ENCODE assay signal across 8 mouse cellular contexts in genomic region chr5:123245518-123245917, GRCm38 (mm10). TPM values are rescaled to one million over a fixed set of nuclear protein-coding genes. Genes with fewer than 3 reads are reported as not detected.
DNase-seq lines count a peak whose midpoint lies in the region; ATAC-seq and TF ChIP-seq lines count a peak whose summit lies in the region.

No protein-coding gene starts in this region.

- no peak overlapping the region for H3K4me3 ChIP-seq in left cerebral cortex, adult 2 months

- TF ChIP-seq CTCF in left cerebral cortex, adult 2 months (IDR thresholded peaks at IDR 0.05): peak; percentile 75
- peak; percentile 84 for TF ChIP-seq CTCF in brain, embryonic 14.5 days (IDR thresholded peaks at IDR 0.05; ENCODE audit: borderline replicate concordance, extremely low read depth, insufficient read depth, insufficient read length)

- peak in 1 of 2 experiments; percentile 55 for DNase-seq in left cerebral cortex, adult 2 months (ENCODE audit: extremely low spot score in 1 of 2, low spot score in 2 of 2)
- DNase-seq in left cerebral cortex, postnatal 36 days (ENCODE audit: low spot score in 2 of 2): no peak
- peak; percentile 63 for DNase-seq in ES-CJ7 (ENCODE audit: low read depth, low spot score)
- peak; percentile 70 for DNase-seq in brain, embryonic 14.5 days (ENCODE audit: low read depth)
- DNase-seq in fibroblast of lung, adult 2 months (ENCODE audit: low read depth): peak; percentile 32
- DNase-seq in kidney, postnatal 10 days: peak; percentile 69

- TF ChIP-seq POLR2A in brain, embryonic 14.5 days (IDR thresholded peaks at IDR 0.05; ENCODE audit: borderline replicate concordance, extremely low read depth, insufficient read depth, insufficient read length, poor library complexity, severe bottlenecking): no peak

- intact Hi-C loops in left cerebral cortex, adult 2 months (cut with DNase I): no loop called here
- intact Hi-C loops in left cerebral cortex, postnatal 36 days (cut with DNase I): no loop called here

- no peak overlapping the region for H3K27ac ChIP-seq in left cerebral cortex, adult 2 months

- 0 out of 2 replicates have a peak, but pooled peaks have one; percentile 36 for ATAC-seq in megakaryocyte-erythroid progenitor cell, adult 5-6 weeks (replicated peaks; ENCODE audit: low FRiP score, low TSS enrichment, poor library complexity, severe bottlenecking)
- no peak for ATAC-seq in activated CD4-positive, CD25-positive, alpha-beta regulatory T cell, adult 4 months

RNA-seq across cellular contexts. Expression of gene Wdr66, which starts 6.4 kb away (rescaled TPM):
- 1 to 10 TPM; 6.0 to 6.2 TPM for total RNA-seq in left cerebral cortex, adult 2 months (2021)
- total RNA-seq in left cerebral cortex, postnatal 36 days (2021): 1 to 10 TPM; 4.7 to 6.7 TPM
- 2.1 and 2.7 TPM in 2 replicates for polyA plus RNA-seq in brain, embryonic 14.5 days (2012; rRNA removed)
- total RNA-seq in megakaryocyte-erythroid progenitor cell, adult 5-6 weeks (2014; fragmentation: Nextera tagmentation): not detected in 2 replicates
- 0.28 TPM in 1 of 2 replicates, not detected in the other for total RNA-seq in megakaryocyte-erythroid progenitor cell, adult 5-6 weeks (2017)
- polyA plus RNA-seq in activated CD4-positive, CD25-positive, alpha-beta regulatory T cell, adult 4 months (2017; shearing (Covaris generic)): 1 to 10 TPM in 1 of 2 experiments, under 1 TPM in 1; 0.54 to 1.4 TPM

Comparison
In these comparisons a context has a peak if more than half of its experiments do, and no peak if none do; other contexts are left out.
1. DNase-seq: peak in ES-CJ7 (single experiment), brain, embryonic 14.5 days (single experiment), fibroblast of lung, adult 2 months (single experiment) and kidney, postnatal 10 days (single experiment); none in left cerebral cortex, postnatal 36 days (0 of 2).
2. RNA of gene Wdr66, which starts 6.4 kb away (total RNA-seq): 4.7 to 6.7 TPM in left cerebral cortex, postnatal 36 days and 6.0 to 6.2 TPM in left cerebral cortex, adult 2 months; 0.28 TPM in megakaryocyte-erythroid progenitor cell, adult 5-6 weeks; every median in the first group is over 4 times any median in the second.